9 mouse cellular contexts compared by ENCODE assay signal in the genomic region with DNA sequence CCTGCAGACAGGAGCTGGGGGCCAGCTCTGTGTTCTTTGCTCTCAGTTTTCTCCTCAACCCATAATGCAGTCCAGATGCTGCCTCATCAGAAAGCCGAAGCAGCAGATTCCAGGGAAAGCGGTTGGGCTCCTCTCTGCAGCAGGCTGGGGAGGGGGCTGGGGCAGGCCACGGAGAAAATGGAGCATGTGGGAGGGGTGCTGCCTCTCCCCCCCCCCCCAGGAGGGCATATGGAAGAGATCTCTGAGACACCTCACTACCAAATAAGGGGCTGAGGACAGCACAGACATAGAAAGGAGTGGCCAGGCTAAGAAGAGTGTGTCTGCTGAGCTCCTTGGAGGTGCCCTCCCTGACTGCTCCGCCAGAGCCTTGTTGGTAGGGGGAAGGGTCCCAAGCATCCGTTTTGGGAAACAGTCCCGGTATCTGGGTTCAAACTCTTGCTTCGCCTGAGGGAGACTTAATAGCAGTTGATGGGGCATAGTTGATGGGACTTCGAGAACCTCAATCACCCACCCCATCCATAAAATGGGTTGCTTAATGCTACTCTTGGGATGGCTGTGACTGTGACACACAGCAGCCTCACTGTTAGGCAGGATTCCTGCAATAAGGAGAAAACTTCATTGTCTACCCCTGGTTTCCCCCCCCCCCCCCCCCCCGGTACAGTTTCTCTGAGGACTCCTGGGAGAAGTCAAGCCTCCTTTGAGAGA. TPM values are rescaled to one million over a fixed set of nuclear protein-coding genes. Genes with fewer than 3 reads are reported as not detected.
A peak's percentile ranks its signal among the peaks of the same experiment; 100 is the strongest.
DNase-seq lines count a peak whose midpoint lies in the region; ATAC-seq lines count a peak whose summit lies in the region.
"Had no signal": no experiment of that assay in that cellular context is flagged by ENCODE, and none has a peak within 500 bp of the region (broad histone marks: within the 10 kb centered on the region; RNA-seq: fewer than 3 reads in every experiment).

No protein-coding gene starts in this region.

- 0 out of 2 replicates have a peak overlapping the region, but pooled peaks have one; percentile 7 for H3K4me3 ChIP-seq in forebrain, embryonic 12.5 days (replicated peaks)
- no peak overlapping the region for H3K4me3 ChIP-seq in forebrain, embryonic 13.5 days
- H3K4me3 ChIP-seq in liver, embryonic 12.5 days = no peak overlapping the region

- H3K4me2 ChIP-seq in forebrain, embryonic 12.5 days = peak overlapping the region; percentile 40; the same call in 1 of the 2 replicates
- H3K4me2 ChIP-seq in forebrain, embryonic 13.5 days = no peak overlapping the region
- no peak overlapping the region for H3K4me2 ChIP-seq in liver, embryonic 12.5 days

- peaks cover 29% of the 10 kb centered on the region for H3K4me1 ChIP-seq in forebrain, embryonic 12.5 days
- peaks cover 18% of the 10 kb centered on the region for H3K4me1 ChIP-seq in forebrain, embryonic 13.5 days
- peaks cover 6% of the 10 kb centered on the region; the same call in 1 of the 2 replicates for H3K4me1 ChIP-seq in liver, embryonic 12.5 days

- peaks cover 62% of the 10 kb centered on the region for H3K27me3 ChIP-seq in forebrain, embryonic 12.5 days
- H3K27me3 ChIP-seq in forebrain, embryonic 13.5 days = peaks cover 58% of the 10 kb centered on the region
- H3K27me3 ChIP-seq in liver, embryonic 12.5 days (replicated peaks) = peaks cover 75% of the 10 kb centered on the region

- H3K36me3 ChIP-seq in forebrain, embryonic 12.5 days (replicated peaks) = no peaks in the 10 kb centered on the region
- H3K36me3 ChIP-seq in forebrain, embryonic 13.5 days (ENCODE audit: poor library complexity, severe bottlenecking) = no peaks in the 10 kb centered on the region
- H3K36me3 ChIP-seq in liver, embryonic 12.5 days = no peaks in the 10 kb centered on the region

- WGBS in forebrain, embryonic 12.5 days = 20% methylated on average over 9 of the region's 9 CpGs
- WGBS in forebrain, embryonic 13.5 days = 25% methylated on average over 8 of the region's 9 CpGs
- 17% methylated on average over 9 of the region's 9 CpGs for WGBS in liver, embryonic 12.5 days (ENCODE audit: insufficient replicate concordance)

- no peak for ATAC-seq in forebrain, embryonic 12.5 days (ENCODE audit: low FRiP score)
- ATAC-seq in forebrain, embryonic 13.5 days = no peak
- ATAC-seq in liver, embryonic 12.5 days = no peak
- no peak for ATAC-seq in monocyte, adult 5-6 weeks (replicated peaks; ENCODE audit: insufficient number of reproducible peaks, low FRiP score, low TSS enrichment, poor library complexity, severe bottlenecking)

- H3K9me3 ChIP-seq in forebrain, embryonic 12.5 days = no peaks in the 10 kb centered on the region
- no peaks in the 10 kb centered on the region for H3K9me3 ChIP-seq in forebrain, embryonic 13.5 days (replicated peaks)
- H3K9me3 ChIP-seq in liver, embryonic 12.5 days (replicated peaks) = no peaks in the 10 kb centered on the region

- peak overlapping the region; percentile 36; the same call in 1 of the 2 replicates for H3K27ac ChIP-seq in forebrain, embryonic 12.5 days
- H3K27ac ChIP-seq in forebrain, embryonic 13.5 days = no peak overlapping the region
- peak overlapping the region; percentile 45 for H3K27ac ChIP-seq in liver, embryonic 12.5 days

- peak; percentile 51 for DNase-seq in urinary bladder, postnatal 14 days (ENCODE audit: low spot score)
- no peak for DNase-seq in urinary bladder, adult 18-20 months (ENCODE audit: low spot score in 2 of 2)
- DNase-seq in ovary, adult 18-20 months (ENCODE audit: low spot score) = no peak
- DNase-seq in right cerebral cortex, adult 18-20 months = no peak
- DNase-seq: kidney, adult 8-10 months had no signal

- H3K9ac ChIP-seq in forebrain, embryonic 12.5 days = no peak overlapping the region
- no peak overlapping the region for H3K9ac ChIP-seq in forebrain, embryonic 13.5 days
- H3K9ac ChIP-seq in liver, embryonic 12.5 days = no peak overlapping the region

RNA-seq across cellular contexts. Expression of a gene that starts 53.9 kb away (rescaled TPM):
- 208 and 267 TPM in 2 replicates for polyA plus RNA-seq in forebrain, embryonic 12.5 days (2016; fragmentation: Nextera tagmentation; extraction: Ambion mirVana)
- polyA plus RNA-seq in forebrain, embryonic 13.5 days (2015; fragmentation: Nextera tagmentation; extraction: Ambion mirVana) = 29.9 and 31.5 TPM in 2 replicates
- 135 and 153 TPM in 2 replicates for polyA plus RNA-seq in liver, embryonic 12.5 days (2016; fragmentation: Nextera tagmentation; extraction: Ambion mirVana)
- total RNA-seq in monocyte, adult 5-6 weeks (2017) = not detected in 3 replicates
